Mouse (Mus musculus): ENCODE measurements around the gene Rorc.

Gene Rorc

DNA sequence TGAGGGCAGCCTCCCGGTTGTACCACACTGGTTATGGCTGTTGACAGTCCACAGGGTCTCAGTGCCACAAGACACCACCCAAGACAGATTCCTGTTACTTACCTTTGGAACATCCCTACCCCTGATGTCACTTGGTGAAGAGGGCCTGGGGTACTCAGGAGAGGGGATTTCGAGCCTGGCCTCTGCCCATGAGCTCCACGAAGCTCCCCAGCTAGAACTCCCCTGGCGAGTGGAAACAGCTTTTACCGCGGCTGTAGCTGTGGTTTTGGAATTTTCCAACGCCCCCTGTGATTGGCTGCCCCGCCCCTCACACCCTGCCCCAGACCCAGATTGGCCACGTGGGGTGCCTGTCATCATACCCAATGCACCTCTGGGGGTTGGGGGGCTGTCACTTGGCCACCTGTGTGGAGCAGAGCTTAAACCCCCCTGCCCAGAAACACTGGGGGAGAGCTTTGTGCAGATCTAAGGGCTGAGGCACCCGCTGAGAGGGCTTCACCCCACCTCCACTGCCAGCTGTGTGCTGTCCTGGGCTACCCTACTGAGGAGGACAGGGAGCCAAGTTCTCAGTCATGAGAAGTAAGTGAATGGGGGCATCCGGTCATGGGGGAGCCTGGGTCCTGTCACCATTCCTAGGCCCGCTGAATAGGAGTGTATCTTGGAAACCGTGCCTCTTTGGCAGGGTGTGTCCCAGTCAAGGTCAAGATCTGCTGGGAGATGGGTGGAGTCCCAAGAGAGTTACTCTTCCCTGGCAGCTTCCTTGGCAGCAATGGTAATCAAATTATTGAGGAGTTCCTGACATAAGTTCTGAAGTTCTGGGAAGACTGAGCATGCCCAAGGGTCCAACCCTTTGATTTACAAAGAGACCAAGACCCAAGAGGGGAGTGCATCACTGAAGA is 4.7 kb downstream of the Rorc start:
- DNase-seq: no peak

DNA sequence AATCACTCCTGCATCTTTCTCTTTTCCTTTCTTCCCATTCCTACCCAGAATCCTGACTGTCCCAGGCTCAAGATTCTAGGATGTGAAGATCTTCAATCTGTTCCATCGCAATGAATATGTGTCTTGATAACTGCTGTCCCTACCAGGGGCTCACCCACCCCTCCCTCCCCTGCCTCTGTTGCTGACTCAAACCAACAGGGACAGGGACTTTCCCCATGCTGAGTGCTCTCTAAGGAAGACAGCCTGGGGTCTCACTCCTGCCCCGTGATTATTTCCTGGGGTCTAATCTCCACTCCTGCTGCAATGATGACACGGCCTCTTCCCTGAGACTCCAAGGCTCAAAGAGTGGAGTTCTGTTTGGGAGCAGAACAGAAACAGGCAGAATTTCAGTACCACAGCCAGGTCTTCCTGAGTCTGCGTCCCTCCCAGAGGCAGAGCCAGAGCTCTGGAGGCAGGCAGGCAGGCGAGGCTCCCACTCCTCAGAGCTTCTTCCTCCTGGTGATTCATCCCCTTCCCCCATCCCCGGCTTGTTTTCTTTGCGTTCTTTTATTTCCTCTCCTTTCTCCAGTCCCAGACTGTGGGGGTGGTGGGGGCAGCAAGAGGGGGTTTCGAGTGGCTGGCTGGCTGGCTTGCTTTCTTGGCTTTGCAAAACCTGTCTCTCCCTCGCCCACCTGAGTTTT is 7.4 kb downstream of the Rorc start:
- DNase-seq: no peak

DNA sequence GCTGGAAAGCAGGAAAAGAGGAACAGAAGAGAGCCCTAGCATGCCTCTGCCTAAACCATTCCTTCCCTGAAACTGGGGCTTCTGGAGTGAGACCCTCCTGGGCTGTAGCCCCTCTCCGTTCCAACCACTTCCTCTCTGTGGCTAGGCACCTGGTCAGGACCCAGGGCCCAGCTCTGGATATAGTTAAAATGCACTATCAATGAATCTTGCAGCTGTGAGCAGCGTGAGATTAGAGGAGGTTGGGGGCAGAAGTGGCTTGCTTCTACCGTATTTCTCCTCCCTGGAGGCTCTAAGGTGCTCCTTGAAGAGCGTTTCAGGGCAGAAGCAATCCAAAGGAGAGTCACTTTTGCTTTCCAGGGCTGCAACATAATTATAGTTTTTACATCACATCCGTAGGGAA is 9.7 kb downstream of the Rorc start:
- no peak for DNase-seq

DNA sequence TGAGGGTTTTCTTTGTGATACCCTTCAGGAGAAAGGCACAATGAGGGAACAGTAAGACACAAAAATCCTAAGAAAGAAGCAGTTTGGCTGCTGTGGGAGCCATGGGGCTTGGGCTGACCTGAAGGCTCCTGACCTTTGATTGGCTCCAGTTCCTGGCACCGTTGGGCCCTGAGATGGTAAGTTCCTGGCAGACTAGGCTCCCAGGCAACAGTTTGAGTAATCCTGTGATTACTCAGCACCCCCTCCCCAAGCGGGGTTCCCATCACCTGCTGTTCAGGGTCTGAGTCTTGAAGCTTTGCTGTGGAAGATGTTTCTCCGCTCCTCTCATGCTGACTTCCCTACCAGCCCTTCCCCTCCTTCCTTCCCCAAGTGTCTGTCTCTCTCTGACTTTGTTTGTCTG is 10.9 kb downstream of the Rorc start:
- DNase-seq: no peak

DNA sequence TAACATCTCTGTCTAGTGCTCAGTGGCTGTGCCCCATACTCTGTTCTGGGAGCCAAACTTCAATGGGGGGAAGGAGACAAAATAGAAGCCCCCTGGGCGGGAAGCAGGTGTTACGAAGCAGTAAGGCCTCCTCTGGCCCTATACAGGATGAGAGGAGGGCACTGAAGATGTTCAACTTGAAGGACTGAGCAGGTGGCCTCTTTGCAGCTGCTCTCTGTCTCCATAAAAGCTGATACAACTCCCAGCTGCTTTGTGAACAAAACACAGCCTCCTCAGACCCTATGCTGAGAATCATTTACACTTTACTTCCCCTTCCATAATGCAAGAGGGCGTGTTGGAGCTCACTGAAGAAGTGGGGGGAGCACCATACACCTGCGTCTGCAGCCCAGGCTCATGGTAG is 14.1 kb downstream of the Rorc start:
- DNase-seq: no peak

DNA sequence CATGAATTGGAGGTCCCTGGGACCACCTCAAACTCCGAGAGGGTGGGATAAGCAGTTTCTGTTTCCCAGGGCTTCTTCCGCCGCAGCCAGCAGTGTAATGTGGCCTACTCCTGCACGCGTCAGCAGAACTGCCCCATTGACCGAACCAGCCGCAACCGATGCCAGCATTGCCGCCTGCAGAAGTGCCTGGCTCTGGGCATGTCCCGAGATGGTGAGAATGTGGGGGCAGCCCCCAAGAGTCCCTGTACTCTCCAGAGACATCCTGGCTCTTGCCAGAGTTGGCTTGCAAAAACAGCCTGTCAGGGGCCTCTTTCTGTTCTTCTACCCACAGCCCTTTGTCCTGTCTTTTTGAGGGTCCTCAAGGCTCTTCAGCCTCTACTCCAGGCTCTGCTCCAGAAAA is 14.8 kb downstream of the Rorc start:
- DNase-seq: no peak

DNA sequence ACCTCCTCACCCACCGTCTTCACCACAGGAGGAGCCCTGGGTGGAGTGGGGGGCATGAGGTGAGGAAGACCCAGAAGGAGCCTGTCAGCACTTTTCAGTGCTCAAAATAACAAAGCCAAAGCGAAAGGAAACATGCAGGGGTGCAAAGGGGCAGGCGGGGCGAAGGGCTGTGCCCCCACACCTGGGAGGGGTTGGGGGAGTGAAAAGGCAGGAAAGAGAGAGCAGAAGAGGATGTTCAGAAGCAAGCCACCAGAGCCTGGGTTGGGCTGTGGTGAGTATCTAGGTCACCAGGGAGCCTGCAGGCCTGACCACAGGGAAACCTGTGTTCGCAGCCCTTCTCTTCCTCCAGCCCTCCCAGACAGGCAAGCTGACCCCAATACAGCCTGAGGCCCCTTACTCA is 15.5 kb downstream of the Rorc start:
- no peak for DNase-seq

DNA sequence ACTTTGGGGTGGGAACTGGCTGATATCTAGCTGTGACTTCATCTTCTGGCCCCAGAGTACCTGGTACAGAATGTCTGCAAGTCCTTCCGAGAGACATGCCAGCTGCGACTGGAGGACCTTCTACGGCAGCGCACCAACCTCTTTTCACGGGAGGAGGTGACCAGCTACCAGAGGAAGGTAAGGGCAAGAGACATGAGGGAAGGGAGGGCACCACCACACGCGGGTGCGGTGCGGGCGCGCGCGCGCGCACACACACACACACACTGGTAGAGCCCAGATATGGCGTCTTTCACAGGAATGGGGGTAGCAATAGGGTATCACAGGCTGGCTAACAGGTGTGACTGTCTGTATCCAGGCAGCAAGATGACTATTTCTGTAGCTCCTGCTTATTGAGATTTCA is 16.8 kb downstream of the Rorc start:
- DNase-seq: no peak

DNA sequence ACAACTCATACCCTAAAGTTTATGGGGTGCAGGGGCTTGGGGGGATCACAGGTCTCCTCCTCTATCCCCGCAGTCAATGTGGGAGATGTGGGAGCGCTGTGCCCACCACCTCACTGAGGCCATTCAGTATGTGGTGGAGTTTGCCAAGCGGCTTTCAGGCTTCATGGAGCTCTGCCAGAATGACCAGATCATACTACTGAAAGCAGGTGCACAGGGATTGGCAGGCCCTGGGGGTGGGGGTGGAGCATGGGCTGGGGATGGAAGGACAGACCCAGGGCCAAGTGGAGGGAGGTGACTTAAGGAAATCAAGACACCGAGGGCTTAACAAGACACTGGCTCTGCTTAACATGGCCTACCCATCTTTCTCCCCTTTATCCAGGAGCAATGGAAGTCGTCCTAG is 18.4 kb downstream of the Rorc start:
- DNase-seq: peak; percentile 90

DNA sequence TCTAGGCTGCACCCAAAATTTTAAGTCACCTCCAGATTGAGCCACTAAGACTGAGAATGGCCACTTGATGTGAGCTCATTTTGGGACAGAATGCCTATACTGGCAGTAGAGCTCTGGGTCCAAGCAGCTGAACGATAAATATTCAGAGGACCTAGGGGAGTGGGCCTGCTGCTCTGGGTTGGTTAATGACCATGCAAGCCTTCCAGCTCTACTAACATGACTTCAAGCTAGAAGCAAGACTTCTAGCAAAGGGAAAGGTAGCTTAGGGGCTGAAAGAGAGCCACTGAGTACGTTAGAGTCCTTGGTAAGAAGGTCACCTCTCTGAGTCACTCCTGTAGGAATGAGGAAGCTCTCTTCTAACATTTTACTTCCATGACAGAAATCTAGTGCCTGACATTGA is 19.5 kb downstream of the Rorc start:
- no peak for DNase-seq

DNA sequence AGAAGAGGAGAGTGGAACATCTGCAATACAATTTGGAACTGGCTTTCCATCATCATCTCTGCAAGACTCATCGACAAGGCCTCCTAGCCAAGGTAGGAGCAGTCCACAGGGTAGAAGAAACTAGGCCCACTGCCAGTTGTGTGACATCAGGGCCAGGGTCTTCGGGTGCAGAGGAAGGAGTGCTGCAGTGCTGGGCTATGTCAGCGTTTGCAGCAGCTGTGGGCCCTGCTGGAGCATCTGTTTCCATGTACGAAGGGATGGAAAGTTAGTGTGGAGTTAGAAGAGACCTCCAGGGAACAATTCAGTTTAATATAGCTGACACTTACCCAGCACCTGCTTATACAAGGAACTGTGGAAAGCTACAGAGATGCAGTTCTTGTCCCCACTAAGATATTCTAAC is 20.5 kb downstream of the Rorc start:
- DNase-seq: no peak

DNA sequence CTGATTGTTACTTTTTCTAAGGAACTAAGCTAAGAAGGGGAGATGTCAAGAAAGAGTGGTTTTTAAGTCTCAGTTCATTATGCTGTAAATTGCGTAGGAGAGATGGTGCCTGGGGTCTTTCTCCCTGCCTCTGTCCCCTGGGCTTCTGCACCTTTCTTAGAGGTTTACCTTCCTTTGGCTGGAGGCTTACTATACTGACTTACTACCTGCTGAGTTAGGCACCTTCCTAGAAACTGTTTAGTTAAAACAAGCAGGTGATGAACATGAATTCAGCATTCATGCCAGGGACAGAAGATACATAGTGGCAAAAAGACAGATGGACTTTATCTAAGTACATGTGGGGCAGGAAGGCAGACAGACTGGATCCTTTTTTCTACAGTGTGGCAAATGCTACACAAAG is 23.7 kb downstream of the Rorc start:
- no peak for DNase-seq

DNA sequence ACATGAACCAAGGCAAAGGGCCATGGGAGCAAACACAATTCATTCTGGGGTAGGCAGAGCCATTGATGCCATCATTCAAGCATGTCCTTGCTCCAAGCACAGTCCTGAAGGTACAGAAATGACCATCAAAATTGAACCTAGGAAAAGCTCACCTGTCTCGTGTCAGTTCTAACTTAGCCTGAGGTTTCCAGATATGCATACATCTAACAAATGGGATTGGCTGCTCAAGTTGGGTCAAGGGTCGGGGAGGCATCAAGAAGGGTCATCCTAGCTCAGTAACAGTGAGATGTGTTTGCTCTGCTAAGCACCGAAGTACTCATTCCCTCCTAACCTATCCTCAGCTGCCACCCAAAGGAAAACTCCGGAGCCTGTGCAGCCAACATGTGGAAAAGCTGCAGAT is 24.3 kb downstream of the Rorc start:
- DNase-seq: no peak

DNA sequence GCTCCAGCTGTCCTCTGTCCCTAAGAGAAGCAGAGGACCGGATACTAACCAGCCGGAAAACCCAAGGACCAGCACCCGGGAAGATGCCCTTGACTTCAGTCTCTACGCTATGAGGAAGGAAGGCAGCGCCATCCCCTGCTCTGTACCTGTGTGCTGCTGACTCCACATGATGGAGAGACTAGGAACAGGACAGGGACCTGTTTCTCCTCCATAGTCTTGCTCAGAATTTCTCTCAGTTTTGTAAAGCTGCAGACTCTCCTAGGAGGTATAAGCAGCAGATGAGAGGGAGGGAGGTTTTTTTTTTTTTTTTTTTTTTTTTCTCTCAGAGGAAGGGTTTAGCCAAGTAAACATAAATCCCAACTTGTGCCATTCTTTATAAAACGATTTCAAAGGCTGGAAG is 25.6 kb downstream of the Rorc start, which contains the start of gene Lingo4:
TSS of gene Lingo4 (plus strand) at position 301 of the 400 bp plus-strand sequence.
- no peak for DNase-seq

DNA sequence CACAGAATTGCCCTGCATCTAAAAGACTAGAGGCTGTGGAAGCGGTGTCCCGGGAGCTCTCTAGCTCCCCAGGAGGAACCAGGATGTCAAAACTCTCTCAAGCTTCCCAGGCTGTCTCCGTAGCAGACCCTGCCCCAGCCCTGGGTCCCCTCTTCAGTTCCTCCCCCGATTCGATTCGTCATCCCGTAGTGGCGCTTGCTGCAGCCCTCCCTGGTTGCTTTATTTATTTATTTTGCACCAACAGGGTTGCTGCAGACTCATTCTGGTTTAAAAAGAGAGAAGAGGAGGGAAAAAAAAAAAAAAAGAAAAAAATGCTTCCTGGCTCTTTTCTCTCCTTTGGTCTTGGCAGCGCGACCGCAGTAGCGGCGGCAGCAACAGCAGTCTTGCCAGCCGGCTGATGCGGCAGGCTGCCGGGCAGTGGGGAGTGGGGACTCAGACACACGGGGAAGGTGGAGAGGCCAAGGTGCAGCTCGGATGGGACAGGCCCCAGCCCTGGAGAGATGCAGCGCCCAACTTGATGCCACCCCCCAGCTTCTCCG is 26.4 kb downstream of the Rorc start:
- DNase-seq: peak; percentile 70 to 75

DNA sequence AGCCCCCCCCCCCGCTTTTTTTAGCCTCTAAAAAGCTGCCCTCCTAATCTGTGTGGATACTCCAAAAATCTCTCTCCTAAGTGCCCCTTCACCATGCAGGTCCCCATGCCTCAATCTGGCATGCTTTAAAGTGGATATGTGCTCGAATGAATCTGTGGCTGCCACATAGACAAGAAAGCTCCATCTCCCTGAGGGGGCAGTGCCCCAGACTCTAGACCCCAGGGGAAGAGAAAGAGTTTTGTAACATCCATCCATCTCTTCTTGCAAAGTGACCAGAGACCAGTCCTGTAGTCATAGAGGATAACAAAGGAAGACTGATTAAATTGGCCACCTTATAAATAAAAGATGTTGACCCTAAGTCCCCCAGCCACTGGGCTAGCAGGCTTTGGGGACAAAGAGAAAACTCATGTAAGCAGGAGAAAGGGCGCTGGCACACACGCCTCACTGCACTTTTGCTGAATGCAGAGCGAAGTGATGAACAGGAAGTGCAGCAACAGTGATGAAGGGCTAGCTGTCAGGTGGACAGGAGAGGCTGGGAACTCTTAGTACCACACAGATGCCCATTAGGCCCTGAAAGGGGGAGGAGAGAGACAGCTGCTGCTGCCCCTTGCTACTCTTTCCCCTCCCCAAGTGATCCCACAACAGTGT is 27.2 kb downstream of the Rorc start:
- DNase-seq: peak in 1 of 2 experiments; percentile 37

DNA sequence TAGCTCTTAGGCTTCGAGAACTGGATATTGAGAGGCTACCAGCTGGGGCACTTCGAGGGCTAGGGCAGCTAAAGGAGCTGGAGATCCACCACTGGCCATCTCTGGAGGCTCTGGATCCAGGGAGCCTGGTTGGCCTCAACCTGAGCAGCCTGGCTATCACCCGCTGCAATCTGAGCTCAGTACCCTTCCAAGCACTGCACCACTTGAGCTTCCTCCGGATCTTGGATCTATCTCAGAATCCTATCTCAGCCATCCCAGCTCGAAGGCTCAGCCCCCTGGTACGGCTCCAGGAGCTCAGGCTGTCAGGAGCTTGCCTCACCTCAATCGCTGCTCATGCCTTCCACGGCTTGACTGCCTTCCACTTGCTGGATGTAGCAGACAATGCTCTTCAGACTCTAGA is 29.9 kb downstream of the Rorc start:
- no peak for DNase-seq

DNA sequence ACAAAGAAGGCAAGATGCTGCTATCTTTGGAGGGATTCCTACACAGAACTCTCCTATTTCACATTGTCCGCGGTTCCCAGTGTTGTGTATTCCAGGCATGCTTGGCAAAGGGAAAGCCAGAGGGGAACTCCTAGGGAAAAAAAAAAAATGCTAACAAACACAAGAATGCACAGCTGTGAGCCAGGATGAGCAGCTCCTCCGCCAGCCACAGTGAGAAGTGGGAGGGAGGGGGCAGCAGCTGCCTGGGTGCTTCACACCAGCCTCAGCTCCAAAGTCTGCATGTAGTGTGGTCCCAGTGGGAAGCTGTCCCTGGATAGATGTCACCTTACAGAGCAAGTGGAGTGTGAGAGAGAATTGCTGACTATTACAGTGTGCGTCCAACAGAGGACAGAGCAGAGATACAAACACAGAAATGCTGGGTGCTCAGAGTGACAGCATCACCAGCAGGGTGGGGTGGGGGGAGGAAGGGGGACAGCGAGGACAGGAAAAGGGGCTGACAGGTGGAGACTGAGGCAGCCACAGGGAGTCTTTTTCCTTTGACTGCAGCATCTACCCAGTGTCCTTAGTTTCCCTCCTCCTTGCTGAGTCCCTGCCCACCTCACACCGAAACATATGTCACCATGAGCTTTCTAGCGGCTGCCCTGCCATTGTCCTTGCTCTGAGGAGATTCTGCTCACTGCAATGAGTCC is 31.9 kb downstream of the Rorc start:
- no peak for DNase-seq

DNA sequence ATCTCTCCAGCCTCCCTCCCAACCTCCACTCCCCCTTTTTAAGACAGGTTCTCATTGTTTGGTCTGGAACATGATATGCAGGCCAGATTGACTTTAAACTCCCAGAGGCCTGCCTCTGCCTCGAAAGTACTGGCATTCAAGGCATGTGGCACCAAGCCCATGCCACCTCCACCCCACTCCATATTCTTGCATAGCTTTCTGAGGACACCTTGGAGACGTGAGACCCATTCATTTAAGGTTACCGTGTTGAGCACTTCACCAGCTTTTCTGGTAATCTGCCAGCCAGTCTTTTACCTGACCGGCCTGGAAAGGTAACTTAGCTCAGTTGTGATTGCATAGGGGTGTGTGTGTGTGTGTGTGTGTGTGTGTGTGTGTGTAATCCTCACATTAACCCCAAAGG is 33.0 kb downstream of the Rorc start:
- DNase-seq: no peak

DNA sequence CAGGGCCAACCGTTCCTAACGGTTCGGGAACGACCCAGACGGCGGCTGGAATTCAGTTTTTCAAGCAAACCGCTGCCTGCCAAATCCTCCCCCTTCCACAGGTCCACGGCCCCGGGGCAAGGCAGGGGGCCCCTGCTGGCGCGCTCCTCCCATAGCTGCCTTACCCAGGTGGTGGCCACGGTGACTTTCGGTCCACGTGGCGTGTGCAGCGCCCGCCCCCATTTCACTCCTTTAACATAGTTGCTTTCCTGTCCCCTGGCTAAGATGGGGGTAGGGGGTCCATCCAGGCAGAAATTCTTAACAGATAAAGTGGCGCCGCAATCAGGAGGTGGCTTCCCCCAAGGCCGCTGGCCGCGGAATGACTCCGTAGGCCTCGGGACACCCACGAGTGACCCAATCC is 39.9 kb downstream of the Rorc start:
- no peak for DNase-seq

DNA sequence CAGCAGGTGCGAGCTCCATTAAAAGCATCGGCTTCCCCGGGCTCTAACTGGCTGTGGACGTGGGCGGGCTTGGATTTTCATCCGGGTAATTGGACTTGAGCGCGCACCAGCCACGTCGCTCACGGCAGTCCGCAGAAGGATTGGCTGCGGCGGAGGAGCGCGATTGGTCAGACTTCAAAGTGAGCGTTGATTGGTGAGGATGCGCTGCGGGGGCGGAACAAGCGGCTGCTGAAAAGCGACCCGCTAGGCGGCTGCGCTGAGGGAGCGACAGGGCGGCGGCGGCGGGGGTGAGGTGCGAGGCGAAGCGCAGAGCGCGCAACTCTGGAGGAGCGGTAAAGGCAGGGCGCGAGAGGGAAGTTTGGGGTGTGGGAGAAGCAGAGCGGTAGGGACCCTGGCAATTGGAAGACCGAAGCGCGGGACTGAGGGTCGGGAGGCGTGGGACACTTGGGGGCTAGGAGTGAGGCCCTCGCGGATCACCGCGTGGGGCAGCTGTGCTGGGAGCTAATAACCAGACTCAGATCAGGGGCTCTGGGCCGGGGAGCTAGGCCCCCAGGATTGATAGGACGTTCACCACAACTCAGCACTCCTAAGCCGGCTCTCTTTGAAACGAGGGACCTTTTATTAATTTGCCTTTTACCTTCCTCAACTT is 40.6 kb downstream of the Rorc start, which contains the start of gene Tdrkh:
TSS of gene Tdrkh (plus strand) at position 243 of the 649 bp plus-strand sequence.
- peak; percentile 97 to 98 for DNase-seq

DNA sequence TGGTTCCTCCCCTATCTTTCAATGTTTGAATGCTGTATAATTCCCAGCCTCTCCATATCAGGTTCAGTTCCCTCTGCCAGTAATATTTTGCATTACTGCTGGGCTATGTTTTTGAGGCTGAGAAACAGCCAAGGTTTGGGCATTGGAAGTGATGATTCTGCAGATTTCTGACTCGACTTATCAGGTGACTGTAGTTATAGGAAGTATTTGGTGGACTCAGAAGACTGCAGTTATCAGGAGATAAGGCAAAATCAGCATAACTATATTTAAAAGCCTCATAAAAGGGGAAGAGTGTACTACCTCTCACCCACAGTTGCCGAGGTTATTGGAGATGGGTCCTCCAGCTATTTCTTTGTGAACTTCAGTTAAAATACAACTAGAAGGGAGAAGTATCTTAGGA is 58.4 kb downstream of the Rorc start:
- no peak for DNase-seq

Measured in cerebellum, postnatal 10 days (tissue).